Mouse (Mus musculus): Measurements from ENCODE around the gene Fkbp5. TPM values are rescaled to one million over a fixed set of nuclear protein-coding genes. Genes with fewer than 3 reads are reported as not detected.

Gene Fkbp5
- total RNA-seq, 4 experiments from 2014 or later: 77.9 to 150 (median 98.7) TPM

DNA sequence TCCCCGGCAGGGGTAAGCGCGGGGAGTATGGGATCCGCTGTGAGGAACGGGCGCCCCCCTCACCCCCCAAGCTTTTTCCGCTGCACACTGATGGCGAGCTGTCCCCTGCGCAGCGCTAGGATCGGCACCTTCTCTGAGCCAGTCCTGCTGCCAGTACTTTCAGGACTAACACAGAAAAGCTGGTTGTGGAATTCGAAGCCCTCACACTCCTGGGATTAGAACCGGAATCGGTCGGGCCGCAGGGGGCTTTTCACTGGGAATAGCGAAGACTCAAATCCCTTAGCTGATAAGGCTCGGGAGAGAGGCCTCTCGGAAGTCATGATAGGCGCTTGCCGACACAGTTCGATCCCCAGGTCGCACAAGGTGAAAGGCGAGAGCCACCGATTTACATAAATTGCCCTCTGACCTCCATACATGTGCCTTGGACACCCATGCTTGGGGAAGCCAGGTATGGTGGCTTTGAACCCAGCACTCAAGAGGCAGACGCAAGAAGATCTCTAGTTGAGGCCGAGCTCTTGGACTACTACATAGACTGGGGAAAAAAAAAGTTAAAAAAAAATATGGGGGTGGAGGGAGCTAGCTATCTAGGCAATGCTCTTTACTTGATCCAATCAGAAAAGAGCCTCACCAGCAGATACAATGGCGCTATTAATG lies 6.2 kb upstream of the Fkbp5 start:
- DNase-seq: no peak

DNA sequence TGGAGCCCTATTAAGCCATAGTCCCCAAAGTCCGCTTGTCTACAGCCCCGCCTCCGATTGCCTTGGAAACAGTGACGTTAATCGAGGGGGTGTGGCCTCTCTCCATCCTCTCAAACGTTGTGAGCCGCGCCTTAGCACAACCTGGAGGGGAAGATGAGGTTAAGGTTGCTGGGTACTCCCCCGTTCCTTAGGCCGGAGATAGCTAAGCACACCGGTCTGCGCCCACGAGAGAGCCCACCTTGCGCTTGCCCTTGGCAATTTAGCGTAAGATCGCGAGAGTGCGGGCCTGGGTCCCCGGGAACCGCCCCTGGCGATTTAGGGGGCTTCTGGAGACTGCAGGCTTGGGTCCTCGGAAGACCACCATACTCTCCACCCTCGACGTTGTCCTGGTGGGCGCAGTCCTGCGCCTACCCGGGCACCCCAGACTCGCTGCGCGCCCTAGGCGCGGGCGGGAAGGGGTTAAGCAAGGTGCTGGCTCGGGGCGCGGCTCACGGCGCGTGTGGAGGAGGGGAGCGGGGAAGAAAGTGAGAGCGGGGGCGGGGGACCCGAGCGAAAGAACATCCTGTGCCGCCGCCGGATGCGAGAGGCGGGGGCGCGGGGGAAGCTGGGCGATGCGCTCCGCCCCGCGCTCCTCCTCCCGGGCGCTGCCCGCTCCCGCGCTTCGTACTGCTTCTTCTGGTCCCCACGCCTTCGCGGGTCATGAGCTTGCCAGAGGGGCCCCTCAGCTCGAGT lies 5.5 kb upstream of the Fkbp5 start:
- peak; percentile 90 for DNase-seq

DNA sequence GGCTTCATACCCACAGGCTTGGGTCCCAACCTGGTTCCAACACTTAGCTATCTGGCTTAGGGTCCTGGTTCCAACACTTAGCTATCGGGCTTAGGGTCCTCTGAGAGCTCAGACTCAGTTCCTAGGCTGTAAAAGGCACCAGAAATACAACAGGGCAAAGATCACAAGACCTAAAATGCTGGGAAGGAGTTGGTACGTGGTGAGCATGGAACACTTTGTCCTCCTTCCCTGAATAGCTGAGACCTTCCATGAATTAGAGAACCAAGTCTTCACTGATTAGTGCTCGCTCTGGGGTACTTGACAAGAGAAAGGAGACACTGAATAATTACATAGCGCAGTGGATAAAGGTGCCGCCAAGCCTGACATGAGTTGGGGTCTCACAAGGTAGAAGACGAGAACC lies 4.6 kb upstream of the Fkbp5 start:
- DNase-seq: no peak

DNA sequence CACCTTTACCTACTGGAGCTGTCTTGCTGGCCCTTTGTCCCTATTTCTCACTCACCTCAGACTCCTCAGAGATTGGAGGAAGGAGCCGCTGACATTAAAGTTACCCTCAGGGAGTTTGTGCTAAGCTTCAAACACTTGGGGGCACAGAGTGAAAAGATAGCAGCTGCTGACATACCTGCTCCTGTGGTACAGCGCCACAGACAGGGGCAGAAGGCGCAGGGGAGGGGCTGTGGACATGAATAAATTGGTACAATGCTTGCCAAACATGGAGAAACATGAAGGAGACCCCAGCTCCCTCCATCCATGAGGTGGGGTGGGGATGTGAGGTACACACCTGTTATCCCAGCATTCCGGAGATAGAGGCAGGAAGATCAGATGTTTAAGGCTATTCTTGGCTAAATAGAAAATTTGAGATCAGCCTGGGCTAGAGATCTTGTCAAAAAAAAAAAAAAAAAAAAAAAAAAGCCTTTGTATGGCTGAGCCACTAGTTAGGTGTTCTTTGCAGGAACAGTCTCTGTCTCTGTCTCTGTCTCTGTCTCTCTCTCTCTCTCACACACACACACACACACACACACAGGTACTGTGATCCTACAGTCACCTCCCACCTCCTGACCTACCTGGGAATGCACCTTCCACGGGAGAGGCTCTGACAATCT lies 3.9 kb upstream of the Fkbp5 start:
- DNase-seq: no peak

DNA sequence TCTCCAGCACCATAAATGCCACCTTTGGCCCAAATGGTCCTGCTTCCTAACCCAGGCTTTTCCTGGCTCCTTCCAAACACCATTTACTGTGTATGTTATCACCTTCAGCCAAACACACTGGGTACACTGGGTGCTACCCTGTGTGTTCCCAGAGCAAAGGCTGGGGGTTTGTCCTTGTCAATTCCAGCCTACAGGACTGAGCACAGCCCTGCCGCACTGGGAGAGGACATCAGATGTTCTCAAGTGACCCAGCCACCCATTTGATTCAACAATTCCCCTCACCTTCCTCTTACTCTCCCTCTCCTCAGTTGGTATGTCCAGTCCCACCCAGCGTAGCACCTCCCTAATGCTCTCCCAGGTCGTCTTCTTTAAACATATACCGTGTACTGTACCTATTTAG lies 3.2 kb upstream of the Fkbp5 start:
- no peak for DNase-seq

DNA sequence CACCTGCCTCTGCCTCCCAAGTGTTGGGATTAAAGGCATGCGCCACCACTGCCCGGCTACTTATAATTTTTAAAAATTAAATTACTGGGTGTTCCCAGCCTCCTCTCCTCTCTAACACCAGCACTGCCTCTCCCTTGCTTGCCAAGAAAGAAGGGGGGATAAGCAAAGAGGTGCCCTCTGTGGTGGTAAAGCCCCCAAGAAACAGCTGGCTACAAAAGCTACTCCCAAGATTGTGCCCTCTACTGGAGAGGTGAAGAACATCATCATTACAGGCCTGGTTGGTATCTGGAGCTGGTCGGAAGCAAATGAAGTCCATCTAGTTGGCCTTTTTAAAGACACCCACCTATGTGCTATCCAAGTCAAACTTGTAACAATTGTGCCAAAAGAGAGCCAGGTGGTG lies 2.5 kb upstream of the Fkbp5 start:
- no peak for DNase-seq

DNA sequence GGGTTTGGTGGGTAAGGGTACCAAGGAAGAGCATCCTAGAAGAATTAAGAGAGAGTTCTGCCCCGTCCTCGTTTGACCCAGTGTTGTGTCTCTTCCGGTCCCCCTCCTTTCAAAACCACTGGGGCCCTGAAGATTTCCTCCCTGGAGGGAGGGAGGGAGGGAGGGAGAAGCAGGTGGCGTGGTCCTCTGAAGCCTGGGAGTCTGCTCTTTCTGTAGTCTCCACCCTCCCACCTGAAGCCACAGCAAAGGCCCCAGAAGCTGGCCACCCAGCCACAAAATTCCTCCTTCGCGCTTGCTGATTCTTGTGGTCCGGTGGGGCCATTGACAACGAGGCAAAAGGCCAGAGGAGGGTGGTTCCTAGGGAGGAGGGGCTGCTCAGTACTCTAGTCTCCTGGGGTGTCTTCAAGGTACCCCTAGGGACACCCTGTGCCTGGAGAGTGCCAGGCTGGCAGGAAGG lies 1.3 kb upstream of the Fkbp5 start:
- no peak for DNase-seq

DNA sequence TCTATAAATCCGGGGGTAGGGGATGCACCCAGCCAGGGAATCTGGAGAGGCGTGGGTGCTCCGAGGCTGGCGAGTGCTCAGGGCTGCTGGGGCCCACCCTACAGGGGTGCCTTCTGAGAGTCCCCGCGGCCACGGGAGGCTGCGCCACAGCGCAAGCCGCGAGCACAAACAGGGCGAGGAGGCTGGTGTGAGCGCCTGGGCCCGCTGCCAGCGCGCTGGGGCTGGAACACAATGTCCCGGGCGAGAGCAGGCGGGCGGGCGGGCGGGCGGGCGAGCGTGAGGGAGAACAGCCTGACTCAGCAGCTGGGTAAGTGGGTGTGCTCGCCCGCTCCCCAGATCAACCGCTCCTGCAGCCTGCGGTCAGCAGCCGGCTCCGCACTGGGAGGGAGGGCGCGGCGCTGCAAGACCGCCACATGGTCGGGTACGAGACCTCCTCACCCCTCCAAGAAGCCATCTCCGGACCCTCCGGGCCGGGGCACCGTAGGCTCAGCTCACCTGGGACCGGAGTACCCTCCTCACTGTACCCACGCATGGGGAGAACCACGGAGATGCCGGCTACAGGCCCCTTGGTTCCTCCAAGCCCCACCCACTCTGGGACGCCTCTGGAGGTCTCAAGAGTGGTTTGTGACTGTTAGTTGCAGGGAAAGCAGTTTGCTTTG lies 758 bp upstream of the Fkbp5 start:
- DNase-seq: peak; percentile 85

DNA sequence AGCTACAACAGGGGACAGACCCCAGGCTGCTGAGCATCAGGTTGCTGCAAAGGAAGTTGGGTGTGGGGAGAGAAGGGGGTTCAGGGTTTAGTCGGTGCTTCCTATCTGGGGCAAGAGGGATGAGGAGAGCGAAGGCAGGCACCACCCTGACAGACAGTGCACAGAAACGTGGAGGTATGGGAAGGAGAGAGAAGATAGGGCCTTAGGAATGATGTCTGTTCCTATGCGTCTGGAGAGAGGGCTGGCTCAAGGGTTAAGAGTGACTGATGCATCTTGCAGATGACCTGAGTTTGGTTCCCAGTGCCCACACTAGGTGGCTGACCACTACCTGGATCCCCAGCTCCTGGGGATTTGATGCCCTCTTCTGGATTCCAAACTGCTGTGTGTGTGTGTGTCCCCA lies 446 bp downstream of the Fkbp5 start:
- no peak for DNase-seq

DNA sequence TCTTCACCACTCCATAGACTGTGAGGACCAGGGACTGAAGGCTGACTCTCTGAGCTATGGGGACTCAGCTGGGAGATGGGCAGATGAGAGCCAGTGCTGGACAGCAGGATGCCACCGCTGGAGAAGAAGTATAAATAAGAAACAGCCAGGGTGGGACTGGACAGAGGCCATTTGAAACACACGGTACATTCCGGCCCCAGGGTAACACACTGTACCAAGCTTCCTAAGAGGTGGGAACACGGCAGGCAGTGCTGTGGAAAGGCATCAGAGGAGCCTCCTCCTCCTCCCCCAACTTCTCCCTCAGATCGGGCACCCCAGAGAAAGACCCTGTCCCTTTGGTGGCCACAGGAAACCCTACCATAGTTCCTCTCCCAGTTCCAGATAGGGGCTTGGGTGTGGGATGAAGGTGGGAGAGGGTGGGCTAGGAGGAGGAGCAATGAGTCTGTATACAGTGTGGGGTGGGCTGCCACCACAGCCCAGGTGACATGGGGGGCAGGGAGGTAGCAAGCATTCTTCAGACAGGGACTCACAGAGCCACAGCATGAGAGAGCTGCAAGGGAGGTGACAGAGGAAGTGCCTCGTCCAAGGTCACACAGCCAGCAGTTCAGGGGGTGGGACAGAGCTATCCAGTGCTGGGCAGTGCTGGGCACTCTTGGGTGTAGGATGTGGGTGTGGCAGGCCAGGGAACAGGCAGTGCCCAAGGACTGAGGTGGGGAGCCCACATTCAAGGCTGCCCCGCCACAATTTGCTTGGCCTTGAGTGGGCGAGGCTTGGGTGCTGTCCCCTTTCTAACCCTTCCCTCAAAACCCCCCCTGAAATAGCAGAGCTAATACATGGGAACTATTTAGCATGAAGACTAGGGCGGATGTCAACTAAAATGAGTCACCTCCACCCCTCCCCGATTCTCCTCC lies 1.6 kb downstream of the Fkbp5 start:
- DNase-seq: peak; percentile 69

DNA sequence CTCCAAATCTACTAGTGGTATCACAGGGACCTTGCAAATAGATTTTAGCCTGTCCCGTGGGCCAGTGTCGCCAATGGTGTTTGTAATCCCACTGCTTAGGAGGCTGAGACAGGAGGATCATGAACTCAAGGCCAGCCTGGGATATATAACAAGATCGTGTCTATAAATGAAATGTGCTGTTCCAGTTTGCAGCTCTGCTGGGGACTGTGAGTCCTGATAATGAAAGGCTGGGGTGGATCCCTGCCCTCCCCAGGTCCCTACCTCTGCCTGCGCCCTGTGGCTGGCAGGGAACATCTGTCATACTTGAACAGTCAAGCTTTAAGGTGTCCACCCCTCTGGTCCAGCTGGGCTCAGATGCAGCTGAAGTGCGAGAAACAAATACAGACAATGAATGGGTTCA lies 2.8 kb downstream of the Fkbp5 start:
- DNase-seq: no peak

DNA sequence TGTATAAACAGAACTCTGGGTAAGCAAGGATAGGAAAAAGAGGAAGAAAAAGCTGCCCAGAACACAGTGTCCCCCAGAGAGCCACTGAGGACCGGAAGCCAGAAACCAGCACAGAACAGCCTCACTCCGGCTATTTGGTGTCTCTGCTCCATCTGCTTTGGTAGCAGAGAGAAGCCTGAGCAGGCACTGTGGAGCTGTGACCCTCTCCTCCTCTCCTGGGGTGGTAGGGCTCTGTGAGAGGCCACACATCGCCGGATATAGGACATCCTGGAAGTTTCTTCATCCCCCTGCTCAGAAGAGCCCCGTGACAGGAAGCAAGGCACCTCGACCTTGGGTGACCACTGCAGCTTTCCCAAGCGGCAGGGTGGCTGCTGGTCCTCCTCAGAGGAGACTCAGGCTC lies 3.5 kb downstream of the Fkbp5 start:
- DNase-seq: no peak

DNA sequence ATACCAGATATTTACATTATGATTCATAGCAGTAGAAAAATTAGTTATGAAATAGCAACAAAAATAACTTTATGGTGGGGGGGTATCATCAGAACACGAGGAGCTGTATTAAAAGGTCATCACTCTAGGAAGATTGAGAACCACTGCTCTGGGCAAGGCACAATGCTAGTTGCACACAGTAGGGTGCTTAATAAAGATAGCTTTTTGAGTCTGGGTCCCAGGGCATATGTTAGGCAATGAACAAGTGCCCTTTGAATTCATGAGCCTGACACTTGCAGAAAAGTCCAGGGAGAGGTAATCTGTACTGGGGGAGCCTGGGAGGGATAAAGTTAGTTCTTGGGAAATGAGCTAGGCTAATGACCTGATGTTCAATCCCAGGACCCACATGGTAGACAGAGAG lies 4.0 kb downstream of the Fkbp5 start:
- no peak for DNase-seq

DNA sequence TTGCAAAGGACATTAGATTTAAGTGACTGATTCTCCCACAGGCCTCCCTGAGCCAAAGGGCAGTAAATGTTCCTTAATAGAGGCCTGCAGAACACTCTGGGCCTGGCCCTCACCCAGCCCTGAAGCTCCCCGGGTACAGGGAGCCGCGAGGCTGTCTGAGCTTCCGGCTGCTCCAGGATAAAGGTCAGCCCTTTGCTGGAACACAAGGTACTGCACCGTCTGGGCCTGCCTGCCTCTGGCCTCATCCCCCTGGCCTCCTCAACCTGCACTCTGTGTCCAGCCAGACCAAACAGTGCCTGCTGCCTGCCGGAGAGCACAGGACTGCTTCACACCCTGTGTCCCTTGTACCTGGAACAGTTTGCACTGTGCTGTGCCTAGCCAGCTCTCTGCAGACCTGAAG lies 4.6 kb downstream of the Fkbp5 start:
- peak; percentile 76 for DNase-seq

DNA sequence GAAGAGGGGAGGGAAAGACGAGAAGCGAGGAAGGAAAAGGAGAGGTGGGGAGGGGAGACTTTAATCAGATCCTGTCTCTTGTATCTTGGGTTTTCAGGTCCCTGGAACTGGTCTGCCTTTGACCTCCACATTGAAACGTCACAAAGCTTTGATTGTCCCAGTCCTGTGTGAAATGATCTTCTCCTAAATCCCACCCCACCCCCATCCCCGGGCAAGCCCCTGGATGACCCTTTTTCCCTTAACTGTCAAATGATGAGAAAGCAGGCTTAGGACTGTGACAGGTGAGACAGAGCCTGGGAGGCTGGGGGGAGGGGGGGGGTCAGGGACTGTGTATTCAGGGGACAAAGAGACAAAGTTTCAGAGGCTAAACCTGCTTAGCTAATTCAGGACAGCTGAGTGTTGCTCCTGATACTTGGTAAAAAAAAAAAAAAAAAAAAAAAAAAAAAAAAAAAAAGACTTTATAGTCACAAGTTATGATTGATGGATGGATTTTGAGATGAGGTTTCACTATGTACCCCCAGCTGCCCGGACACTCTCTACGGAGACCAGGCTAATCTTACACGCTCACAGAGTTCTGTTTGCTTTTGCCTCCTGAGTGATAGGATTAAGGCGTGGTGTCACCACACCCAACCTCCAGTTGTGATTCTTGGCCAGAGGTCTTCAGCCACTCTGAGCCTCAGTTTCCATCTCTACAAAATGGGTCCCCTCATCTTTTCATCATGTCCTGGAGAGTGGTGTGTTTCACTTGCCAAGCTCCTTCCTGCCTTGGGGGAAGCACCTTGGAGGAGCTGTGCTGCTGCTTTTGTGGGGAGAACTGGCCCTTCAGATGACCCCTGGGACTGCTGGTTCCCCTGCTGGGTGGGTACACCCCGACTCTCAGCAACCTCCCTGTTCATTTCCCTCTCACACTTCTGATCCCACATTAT lies 5.4 kb downstream of the Fkbp5 start:
- DNase-seq: no peak

DNA sequence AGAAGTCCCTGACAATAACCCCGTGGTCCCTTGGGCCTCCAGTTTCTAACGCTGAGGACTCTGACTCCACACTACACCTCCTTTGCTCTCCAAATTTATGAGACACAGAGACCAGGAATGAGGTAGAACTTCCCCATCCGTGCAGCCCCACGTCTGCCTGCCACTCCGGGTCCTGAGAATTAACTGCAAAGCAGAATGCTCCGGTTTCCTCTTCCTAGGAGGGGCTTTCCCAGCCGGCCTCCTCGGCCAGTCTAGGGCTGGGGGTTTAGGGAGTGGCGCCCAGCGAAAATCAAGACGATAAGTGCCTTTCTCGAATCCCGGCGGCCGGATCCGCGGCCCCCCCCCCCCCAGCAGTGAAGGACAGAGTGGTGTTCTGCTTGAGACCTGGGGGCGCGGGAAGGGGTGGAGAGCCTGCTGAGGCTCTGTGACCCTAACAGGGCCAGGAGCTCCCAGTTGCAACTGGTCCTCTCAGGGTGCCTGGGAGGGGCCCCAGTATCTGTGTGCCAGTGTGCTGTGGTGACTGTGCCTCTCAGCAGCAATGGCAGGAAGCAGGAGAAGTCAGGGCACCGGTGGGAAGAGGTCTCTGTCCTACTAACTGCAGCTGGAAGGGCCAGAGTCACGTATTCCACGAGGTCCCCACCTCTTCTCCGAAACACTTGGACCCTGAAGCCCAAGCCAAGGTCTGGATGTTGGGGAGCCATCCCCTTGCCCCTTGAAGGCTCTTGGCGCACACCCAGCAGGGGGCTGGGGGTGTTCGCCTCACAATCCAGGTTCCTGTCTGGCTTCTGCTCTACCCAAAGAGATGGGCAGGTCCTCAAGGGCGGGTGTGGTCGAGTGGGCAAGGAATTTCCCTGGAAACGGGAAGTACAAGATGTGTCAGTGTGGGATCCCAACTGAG lies 6.6 kb downstream of the Fkbp5 start:
- DNase-seq: no peak

DNA sequence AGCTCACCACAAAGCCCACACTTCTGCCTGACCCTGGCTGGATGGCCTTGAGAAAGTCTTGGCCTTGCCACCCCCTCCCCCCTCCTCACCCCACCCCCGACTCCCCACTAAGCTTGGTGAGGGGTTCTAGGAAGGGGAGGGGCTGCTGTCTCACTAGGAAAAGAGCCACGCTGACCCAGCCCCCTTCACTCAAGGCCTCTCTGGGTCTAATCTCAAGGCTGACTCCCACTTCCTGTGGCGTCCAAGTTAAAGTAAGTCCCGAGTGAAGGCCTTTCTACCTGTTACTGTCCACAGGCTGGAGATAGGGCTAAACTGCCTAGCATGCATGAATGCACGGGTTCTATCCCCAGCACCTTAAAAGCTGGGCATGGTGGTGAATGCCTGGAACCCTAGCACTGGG lies 9.8 kb downstream of the Fkbp5 start:
- no peak for DNase-seq

DNA sequence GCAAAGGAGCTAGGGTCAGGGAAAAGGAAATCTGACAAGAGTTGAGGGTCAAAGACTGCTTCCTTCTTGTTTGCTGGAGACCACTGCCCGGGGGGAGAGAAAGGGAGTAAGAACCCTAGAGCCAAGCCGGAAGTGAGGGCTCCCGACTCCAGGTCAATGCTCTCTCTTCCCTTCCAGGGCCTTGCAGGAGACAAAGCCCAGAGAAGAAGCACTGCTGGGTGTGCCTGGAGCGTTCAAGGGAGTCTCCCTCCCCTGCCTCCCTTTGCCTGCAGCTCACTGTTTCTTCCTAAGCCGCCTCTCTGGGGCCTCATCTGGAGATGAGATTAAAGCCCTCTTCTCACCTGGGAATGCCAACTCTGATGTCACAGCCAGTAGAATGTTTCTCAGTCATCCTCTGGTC lies 10.4 kb downstream of the Fkbp5 start:
- DNase-seq: no peak

DNA sequence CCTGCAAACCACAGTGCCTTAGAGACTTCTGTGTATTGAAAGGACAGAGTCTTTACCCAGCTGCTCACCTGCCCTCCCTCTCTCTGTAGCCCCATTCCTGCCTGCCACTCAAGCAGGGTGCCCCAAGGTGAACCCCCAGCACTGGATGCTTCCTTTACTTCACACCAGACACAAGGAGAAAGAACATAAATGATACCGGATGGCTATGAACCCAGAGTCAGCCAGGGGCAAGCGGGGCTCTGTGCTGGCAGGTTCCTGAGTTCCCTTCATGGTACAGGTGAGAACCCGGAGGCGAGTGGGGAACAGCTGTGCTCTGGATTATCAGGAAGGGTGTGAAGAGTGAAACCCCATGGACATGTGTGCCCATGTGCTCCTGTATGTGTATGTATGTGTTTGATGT lies 11.7 kb downstream of the Fkbp5 start:
- no peak for DNase-seq

DNA sequence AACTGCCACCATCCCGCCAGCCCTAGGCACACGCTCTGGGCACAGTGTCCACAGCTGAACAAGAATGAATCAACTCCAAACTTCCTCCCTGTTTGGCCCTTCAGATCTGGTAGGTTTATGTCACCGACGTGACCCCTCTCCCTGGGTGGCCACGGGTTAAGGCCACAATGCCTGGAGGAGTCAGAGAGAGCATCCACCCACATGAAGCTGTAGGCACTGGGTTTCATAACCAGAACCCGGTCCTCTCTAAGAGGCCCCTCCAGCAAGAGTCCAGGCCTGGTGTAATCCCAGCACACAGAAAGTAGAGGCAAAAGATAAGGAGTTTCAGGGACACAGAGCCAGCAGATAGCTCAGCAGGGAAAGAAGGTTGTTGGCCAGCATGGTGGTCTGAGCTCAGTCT lies 13.1 kb downstream of the Fkbp5 start:
- no peak for DNase-seq
